Mouse (Mus musculus): Measurements from ENCODE around the gene Pkig. TPM values are rescaled to one million over a fixed set of nuclear protein-coding genes. Genes with fewer than 3 reads are reported as not detected.

Gene Pkig
- polyA plus RNA-seq, 1 experiment from 2014 or later = 66.3 TPM

DNA sequence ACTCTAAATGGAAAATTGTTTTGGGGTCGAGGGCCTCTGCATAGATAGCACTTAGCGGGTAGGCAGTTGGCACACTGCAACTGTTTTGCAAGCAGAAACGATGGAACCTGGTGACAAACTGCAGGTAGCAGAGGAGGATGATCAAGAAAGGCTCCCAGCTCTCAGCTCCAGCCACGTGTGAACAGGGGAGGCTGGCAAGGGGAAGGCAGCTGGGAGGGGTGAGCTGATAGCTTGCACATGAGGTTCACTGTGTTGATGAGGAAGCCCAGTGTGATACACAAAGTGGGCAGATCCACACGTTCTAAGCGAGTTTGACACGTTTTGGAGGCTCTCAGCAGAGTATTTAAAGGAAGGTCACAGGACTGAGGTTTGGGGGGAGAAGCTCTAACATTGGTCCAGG, 54.3 kb downstream of the Pkig start:
- no peak for TF ChIP-seq CTCF (IDR thresholded peaks at IDR 0.05; ENCODE audit: low read depth)
- no peak for TF ChIP-seq EP300 (optimal IDR thresholded peaks at IDR 0.05)
- ATAC-seq (ENCODE audit: low FRiP score, low TSS enrichment) (no peak), DNase-seq (ENCODE audit: low spot score) (no peak)
- Histone ChIP-seq H3K27me3 (ENCODE audit: control insufficient read depth, insufficient read depth, low read length) (no peaks in the 10 kb centered on the region), H3K9me3 (ENCODE audit: control insufficient read depth, low read length) (no peaks in the 10 kb centered on the region), H3K4me2 (replicated peaks; ENCODE audit: low read depth) (no peak overlapping the region), H3K9ac (ENCODE audit: low read length) (no peak overlapping the region), H3K4me3 (ENCODE audit: low read depth, low read length) (no peak overlapping the region), H3K36me3 (ENCODE audit: control insufficient read depth, insufficient read depth, low read length) (no peaks in the 10 kb centered on the region), H3K27ac (replicated peaks) (no peak overlapping the region), H3K4me1 (replicated peaks; ENCODE audit: control insufficient read depth, insufficient read depth) (no peaks in the 10 kb centered on the region)
- 62% methylated on average over 7 of the region's 7 CpGs for WGBS

DNA sequence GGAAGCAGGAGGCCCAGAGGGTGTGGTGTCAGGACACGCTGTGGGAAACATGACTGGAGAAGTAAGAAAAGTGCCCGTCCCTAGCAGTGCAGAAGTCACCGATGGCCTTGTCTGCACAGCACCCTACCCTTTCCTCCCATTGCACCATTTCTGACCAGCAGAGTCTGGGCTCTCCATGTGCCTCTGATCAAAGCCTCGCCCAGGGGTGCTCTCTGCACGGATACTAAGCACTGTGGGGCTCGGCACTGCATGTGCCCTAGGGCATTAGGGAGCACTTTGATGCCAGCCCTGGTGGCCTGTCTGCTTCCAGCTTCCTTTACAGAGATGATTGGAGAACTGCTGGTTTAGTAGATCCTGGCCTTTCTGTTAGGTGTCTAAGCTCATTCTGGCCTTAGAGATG, 54.7 kb downstream of the Pkig start:
- no peaks in the 10 kb centered on the region for H3K4me1 ChIP-seq (replicated peaks; ENCODE audit: control insufficient read depth, insufficient read depth)
- no peak for DNase-seq (ENCODE audit: low spot score)
- no peaks in the 10 kb centered on the region for H3K36me3 ChIP-seq (ENCODE audit: control insufficient read depth, insufficient read depth, low read length)
- 69% methylated on average over 6 of the region's 6 CpGs for WGBS
- H3K27me3 ChIP-seq (ENCODE audit: control insufficient read depth, insufficient read depth, low read length) = no peaks in the 10 kb centered on the region
- no peak overlapping the region for H3K4me3 ChIP-seq (ENCODE audit: low read depth, low read length)
- peak overlapping the region; percentile 65; the same call in 1 of the 2 replicates for H3K27ac ChIP-seq (replicated peaks)
- H3K4me2 ChIP-seq (replicated peaks; ENCODE audit: low read depth) = no peak overlapping the region
- no peaks in the 10 kb centered on the region for H3K9me3 ChIP-seq (ENCODE audit: control insufficient read depth, low read length)
- no peak for ATAC-seq (ENCODE audit: low FRiP score, low TSS enrichment)
- H3K9ac ChIP-seq (ENCODE audit: low read length) = no peak overlapping the region
- TF ChIP-seq EP300 (optimal IDR thresholded peaks at IDR 0.05) (no peak), CTCF (IDR thresholded peaks at IDR 0.05; ENCODE audit: low read depth) (no peak)

DNA sequence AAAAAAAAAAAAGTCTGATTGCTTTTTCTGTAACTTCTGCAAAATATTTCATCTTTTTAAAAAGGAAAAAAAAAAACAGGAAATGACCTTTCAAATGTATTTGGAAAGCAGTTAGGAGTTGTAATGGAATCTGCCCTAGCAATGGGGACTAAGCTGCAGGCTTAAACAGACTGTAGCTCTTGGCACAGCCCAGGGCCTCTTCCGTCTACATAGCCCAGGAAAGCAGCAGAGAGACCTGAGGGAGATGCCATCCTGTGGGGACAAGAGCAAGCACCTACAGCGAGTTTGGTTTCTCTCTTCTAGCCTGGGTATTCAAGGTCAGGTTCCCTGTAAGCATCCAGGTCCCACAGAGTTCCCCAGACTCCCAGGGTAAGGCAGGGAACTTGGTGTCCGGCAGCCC, 55.2 kb downstream of the Pkig start:
- no peak for DNase-seq (ENCODE audit: low spot score)
- H3K36me3 ChIP-seq (ENCODE audit: control insufficient read depth, insufficient read depth, low read length) = no peaks in the 10 kb centered on the region
- H3K27ac ChIP-seq (replicated peaks) = peak overlapping the region; percentile 49; the same call in 1 of the 2 replicates
- H3K9me3 ChIP-seq (ENCODE audit: control insufficient read depth, low read length) = no peaks in the 10 kb centered on the region
- no peaks in the 10 kb centered on the region for H3K27me3 ChIP-seq (ENCODE audit: control insufficient read depth, insufficient read depth, low read length)
- TF ChIP-seq CTCF (IDR thresholded peaks at IDR 0.05; ENCODE audit: low read depth) = no peak
- no peak for TF ChIP-seq EP300 (optimal IDR thresholded peaks at IDR 0.05)
- H3K9ac ChIP-seq (ENCODE audit: low read length) = no peak overlapping the region
- H3K4me2 ChIP-seq (replicated peaks; ENCODE audit: low read depth) = no peak overlapping the region
- WGBS = 73% methylated on average over 3 of the region's 3 CpGs
- H3K4me3 ChIP-seq (ENCODE audit: low read depth, low read length) = no peak overlapping the region
- H3K4me1 ChIP-seq (replicated peaks; ENCODE audit: control insufficient read depth, insufficient read depth) = no peaks in the 10 kb centered on the region
- ATAC-seq (ENCODE audit: low FRiP score, low TSS enrichment) = no peak

DNA sequence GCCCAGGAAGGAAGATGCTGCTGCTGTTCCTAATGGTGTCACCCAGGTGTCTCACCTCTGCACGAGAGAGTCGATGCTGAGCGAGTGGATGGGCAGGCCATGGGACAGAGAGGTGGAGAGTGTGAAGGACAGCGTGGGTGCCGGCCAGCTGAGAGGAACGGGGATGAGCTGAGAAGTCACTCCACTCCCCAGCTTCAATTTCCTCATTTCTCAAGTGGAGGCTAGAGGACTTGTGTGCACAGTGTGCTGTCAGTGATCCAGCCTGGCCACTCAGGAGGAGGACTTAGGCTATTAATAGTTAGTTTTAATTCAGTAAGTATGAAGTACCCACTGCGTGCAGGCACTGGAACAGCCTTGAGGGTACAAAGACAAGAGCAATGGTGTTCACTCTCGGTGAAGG, 58.3 kb downstream of the Pkig start:
- Histone ChIP-seq H3K36me3 (ENCODE audit: control insufficient read depth, insufficient read depth, low read length) (no peaks in the 10 kb centered on the region), H3K9me3 (ENCODE audit: control insufficient read depth, low read length) (no peaks in the 10 kb centered on the region), H3K4me3 (ENCODE audit: low read depth, low read length) (no peak overlapping the region), H3K4me1 (replicated peaks; ENCODE audit: control insufficient read depth, insufficient read depth) (no peaks in the 10 kb centered on the region; the same call in 1 of the 2 replicates), H3K27ac (replicated peaks) (peak overlapping the region; percentile 45; the same call in 1 of the 2 replicates), H3K4me2 (replicated peaks; ENCODE audit: low read depth) (no peak overlapping the region), H3K9ac (ENCODE audit: low read length) (no peak overlapping the region), H3K27me3 (ENCODE audit: control insufficient read depth, insufficient read depth, low read length) (no peaks in the 10 kb centered on the region)
- no peak for ATAC-seq (ENCODE audit: low FRiP score, low TSS enrichment)
- DNase-seq (ENCODE audit: low spot score) = no peak
- WGBS = 54% methylated on average over 8 of the region's 8 CpGs
- no peak for TF ChIP-seq EP300 (optimal IDR thresholded peaks at IDR 0.05)
- TF ChIP-seq CTCF (IDR thresholded peaks at IDR 0.05; ENCODE audit: low read depth) = no peak

DNA sequence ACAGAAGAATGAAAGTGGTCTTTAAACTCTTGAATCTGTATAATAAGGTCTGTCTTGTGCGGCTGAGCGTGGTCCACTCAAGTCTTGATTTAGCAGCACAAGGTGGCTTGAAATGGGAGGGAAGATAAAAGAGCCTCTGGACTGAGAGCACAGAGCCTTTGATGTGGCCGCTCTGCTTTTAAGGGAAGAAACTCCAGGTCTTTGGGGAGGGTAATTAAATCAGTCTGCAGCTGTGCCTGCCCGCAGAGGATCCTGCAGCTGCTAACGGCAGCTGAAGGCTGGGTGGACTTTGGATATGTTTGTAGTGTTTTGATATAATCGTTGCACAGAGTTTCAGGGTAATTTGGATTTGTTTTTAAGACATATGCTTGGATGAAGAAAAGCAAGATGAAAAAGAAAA, 58.7 kb downstream of the Pkig start:
- WGBS = 38% methylated on average over 6 of the region's 6 CpGs
- H3K27me3 ChIP-seq (ENCODE audit: control insufficient read depth, insufficient read depth, low read length) = no peaks in the 10 kb centered on the region
- no peak overlapping the region for H3K9ac ChIP-seq (ENCODE audit: low read length)
- no peaks in the 10 kb centered on the region for H3K9me3 ChIP-seq (ENCODE audit: control insufficient read depth, low read length)
- H3K36me3 ChIP-seq (ENCODE audit: control insufficient read depth, insufficient read depth, low read length) = no peaks in the 10 kb centered on the region
- DNase-seq (ENCODE audit: low spot score) (no peak), ATAC-seq (ENCODE audit: low FRiP score, low TSS enrichment) (no peak)
- H3K4me1 ChIP-seq (replicated peaks; ENCODE audit: control insufficient read depth, insufficient read depth) = no peaks in the 10 kb centered on the region; the same call in 1 of the 2 replicates
- H3K4me2 ChIP-seq (replicated peaks; ENCODE audit: low read depth) = no peak overlapping the region
- H3K4me3 ChIP-seq (ENCODE audit: low read depth, low read length) = no peak overlapping the region
- no peak overlapping the region for H3K27ac ChIP-seq (replicated peaks)
- TF ChIP-seq EP300 (optimal IDR thresholded peaks at IDR 0.05) (no peak), CTCF (IDR thresholded peaks at IDR 0.05; ENCODE audit: low read depth) (no peak)

DNA sequence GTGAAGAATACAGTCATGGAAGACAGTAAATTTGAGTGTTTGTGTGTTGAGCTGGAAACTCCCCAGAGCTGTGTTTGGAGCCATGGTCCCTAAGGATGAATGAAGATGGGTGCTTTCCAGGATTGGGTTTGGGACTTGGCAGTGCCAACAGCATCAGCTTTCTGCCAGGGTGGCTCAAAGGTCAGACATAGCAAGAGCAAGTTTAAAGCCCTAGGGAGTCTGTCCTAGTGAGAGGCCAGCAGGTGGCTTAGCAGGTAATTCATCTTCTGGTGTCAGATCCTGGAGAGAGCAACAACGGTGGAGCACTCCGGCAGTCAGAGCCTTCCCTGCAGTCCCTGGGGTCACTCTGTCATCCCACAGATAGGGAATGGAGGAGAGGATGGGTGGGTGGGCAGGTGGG, 60.3 kb downstream of the Pkig start:
- Histone ChIP-seq H3K4me1 (replicated peaks; ENCODE audit: control insufficient read depth, insufficient read depth) (no peaks in the 10 kb centered on the region; the same call in 1 of the 2 replicates), H3K36me3 (ENCODE audit: control insufficient read depth, insufficient read depth, low read length) (no peaks in the 10 kb centered on the region), H3K9me3 (ENCODE audit: control insufficient read depth, low read length) (no peaks in the 10 kb centered on the region), H3K4me2 (replicated peaks; ENCODE audit: low read depth) (no peak overlapping the region), H3K9ac (ENCODE audit: low read length) (no peak overlapping the region), H3K27me3 (ENCODE audit: control insufficient read depth, insufficient read depth, low read length) (no peaks in the 10 kb centered on the region), H3K4me3 (ENCODE audit: low read depth, low read length) (no peak overlapping the region), H3K27ac (replicated peaks) (no peak overlapping the region)
- TF ChIP-seq CTCF (IDR thresholded peaks at IDR 0.05; ENCODE audit: low read depth) = no peak
- no peak for TF ChIP-seq EP300 (optimal IDR thresholded peaks at IDR 0.05)
- 28% methylated on average over 2 of the region's 2 CpGs for WGBS
- no peak for DNase-seq (ENCODE audit: low spot score)
- no peak for ATAC-seq (ENCODE audit: low FRiP score, low TSS enrichment)
